Mouse (Mus musculus) kidney, adult 2 months (tissue): ENCODE measurements at regions not wholly inside any gene's neighbourhood (a gene's known extent, or its start where the extent isn't known, plus 50 kb on each side); places are given as distances from the start of the nearest gene placed in this dataset.

ENCODE experiments used
- DNase-seq: peaks from one replicate; pipeline ENCODE4 v3.0.0; 2021
- H3K27ac ChIP-seq: fragments of 200-500 bp; 2 replicates; pipeline ENCODE4 v1.5.1; 2012; ENCODE audit warnings: low read depth, low read length, control low read depth, inconsistent platforms; ENCODE audit not compliant: insufficient read depth
- H3K27me3 ChIP-seq: fragments of 200-500 bp; replicated peaks from 2 replicates; pipeline ENCODE4 v1.6.1; 2012; ENCODE audit warnings: mild to moderate bottlenecking, moderate library complexity, low read length, inconsistent platforms; ENCODE audit not compliant: control insufficient read depth, insufficient read depth
- H3K36me3 ChIP-seq: fragments of 200-500 bp; 2 replicates; pipeline ENCODE4 v1.6.1; 2012; ENCODE audit warnings: mild to moderate bottlenecking, moderate library complexity, low read length, inconsistent platforms; ENCODE audit not compliant: control insufficient read depth, insufficient read depth
- H3K4me1 ChIP-seq: fragments of 200-500 bp; 2 replicates; pipeline ENCODE4 v1.6.1; 2011; ENCODE audit warnings: low read length; ENCODE audit not compliant: control insufficient read depth, insufficient read depth
- H3K4me3 ChIP-seq: fragments of 200-500 bp; 2 replicates; pipeline ENCODE4 v1.5.1; 2011; ENCODE audit warnings: mild to moderate bottlenecking, low read depth, low read length, control low read depth; ENCODE audit not compliant: insufficient read depth
- CTCF ChIP-seq: fragments of 200-500 bp; conservative IDR thresholded peaks from 2 replicates; pipeline ENCODE4 v1.5.1; 2011; ENCODE audit warnings: low read depth, mild to moderate bottlenecking, control low read depth, low read length, moderate library complexity, mixed read lengths; ENCODE audit not compliant: insufficient read depth, insufficient read length
- POLR2A ChIP-seq: fragments of 200-500 bp; IDR thresholded peaks from one replicate; pipeline ENCODE4 v1.6.1; 2011; ENCODE audit warnings: low read depth, low read length, control low read depth
- WGBS: fragments of 180-500 bp; shearing (Covaris S2); methylation state at CpG from one replicate; pipeline ENCODE4 v1.1.7; 2018; 5-methylcytosine and 5-hydroxymethylcytosine counted together

DNA sequence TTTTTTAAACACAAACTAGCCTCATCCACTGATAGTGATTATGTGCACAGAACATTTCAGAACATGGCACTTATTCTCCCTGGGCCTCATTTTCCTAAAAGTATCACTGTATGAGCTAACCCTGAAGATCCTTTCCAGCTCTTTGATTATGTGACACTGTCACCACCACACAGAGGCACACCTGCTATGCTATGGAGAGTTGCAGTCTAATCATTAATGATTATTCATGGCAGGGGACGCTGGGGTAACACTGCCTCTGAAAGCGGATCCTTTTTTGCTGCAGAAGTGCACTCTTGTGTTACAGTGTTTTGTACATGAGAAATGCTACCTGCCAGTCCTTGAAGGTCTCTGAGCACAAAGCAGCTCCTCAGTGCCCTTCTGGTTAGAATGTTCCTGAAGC, 615.3 kb upstream of the Fbxo33 start:
- DNase-seq, result no peak
- Histone ChIP-seq H3K27me3 (no peaks in the 10 kb centered on the region), H3K27ac (no peak overlapping the region), H3K4me1 (no peaks in the 10 kb centered on the region), H3K36me3 (no peaks in the 10 kb centered on the region), H3K4me3 (no peak overlapping the region)
- no peak for TF ChIP-seq POLR2A
- no peak for TF ChIP-seq CTCF
- 32% methylated on average over 2 of the region's 2 CpGs for WGBS

DNA sequence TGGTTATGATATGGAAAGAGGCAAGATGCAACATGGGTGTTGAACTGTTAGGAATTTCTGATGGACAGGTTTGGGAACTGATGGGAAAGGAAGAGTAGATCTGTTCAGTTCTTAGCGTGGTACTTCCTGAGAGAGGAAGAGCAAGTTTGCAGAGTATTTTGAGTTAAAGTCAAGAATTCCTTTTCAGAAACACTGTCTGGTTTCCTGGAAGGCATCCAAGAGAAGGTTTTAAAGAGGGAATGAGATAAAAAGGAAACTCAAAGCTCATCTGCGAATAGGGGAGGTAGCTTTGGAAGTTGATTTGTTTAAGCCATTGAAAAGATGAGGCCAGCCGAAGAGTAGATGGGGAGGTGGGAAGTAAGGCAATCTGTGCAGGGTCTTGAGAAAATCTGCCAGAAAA, 603.4 kb upstream of the Fbxo33 start:
- 77% methylated on average over 3 of the region's 3 CpGs for WGBS
- no peak for DNase-seq
- no peaks in the 10 kb centered on the region for H3K4me1 ChIP-seq
- no peaks in the 10 kb centered on the region for H3K36me3 ChIP-seq
- no peaks in the 10 kb centered on the region for H3K27me3 ChIP-seq
- H3K4me3 ChIP-seq, result no peak overlapping the region
- H3K27ac ChIP-seq, result no peak overlapping the region
- TF ChIP-seq POLR2A (no peak), CTCF (no peak)

DNA sequence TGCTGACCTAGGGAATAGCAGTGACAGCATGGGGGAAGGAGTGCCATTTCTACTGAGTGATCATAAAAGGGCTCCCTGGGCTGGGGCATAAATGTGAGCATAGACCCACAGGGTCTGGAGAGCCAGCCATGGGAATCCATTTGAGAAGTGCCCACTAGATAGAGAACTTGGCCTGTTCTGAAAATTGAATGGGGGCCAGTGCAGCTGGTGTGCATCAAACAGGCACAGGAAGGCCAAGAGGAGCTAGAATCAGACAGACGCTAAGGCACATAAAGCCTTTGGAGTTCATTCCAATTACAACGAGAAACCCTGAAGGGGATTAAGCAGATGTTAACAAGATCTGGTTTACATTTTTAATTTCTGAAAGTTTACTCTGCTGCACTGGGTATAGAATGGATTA, 602.9 kb upstream of the Fbxo33 start:
- Histone ChIP-seq H3K27me3 (no peaks in the 10 kb centered on the region), H3K36me3 (no peaks in the 10 kb centered on the region), H3K27ac (no peak overlapping the region), H3K4me1 (no peaks in the 10 kb centered on the region), H3K4me3 (no peak overlapping the region)
- no peak for DNase-seq
- TF ChIP-seq POLR2A, result no peak
- no peak for TF ChIP-seq CTCF
- 61% methylated on average over 2 of the region's 2 CpGs for WGBS

DNA sequence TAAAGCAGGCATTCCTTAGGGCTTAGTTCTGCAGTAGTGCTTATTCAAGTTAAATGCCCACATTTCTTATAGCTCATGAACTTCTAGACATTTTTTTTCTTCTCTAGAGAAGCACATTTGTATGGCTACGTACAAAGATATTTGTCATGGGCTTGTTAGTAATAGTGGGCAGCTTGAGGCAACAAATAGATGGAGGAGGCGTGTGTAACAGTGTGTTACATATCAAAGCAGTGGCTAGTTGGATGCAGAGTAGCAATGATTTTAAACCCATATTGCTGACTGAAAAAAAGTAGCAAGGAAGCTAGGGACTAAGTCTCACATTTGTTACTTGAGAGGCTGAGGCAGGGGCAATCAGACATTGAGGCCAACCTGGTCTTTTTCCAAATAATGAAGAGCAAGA, 602.2 kb upstream of the Fbxo33 start:
- H3K27ac ChIP-seq, result no peak overlapping the region
- DNase-seq, result no peak
- no peaks in the 10 kb centered on the region for H3K4me1 ChIP-seq
- no peak overlapping the region for H3K4me3 ChIP-seq
- WGBS, result 74% methylated on average over 2 of the region's 2 CpGs
- H3K27me3 ChIP-seq, result no peaks in the 10 kb centered on the region
- H3K36me3 ChIP-seq, result no peaks in the 10 kb centered on the region
- TF ChIP-seq CTCF (no peak), POLR2A (no peak)

DNA sequence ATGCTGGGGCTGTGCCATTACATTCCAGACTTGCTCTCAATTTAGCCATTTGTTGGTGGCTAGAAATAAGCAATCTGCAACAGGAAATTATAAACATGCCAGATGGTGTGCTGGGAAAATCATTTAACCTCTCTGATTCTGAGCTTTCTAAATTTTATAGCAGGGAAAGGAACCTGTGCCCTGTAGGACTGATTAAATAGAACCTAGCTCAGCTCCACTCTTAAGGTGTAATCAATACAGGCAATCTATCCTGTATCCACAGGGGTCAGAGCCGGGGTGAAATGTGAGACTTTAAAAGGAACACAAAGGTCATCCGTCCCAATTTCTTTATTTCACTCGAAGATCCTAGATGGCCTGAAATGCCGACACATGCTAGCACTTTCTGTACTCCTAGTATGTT, 596.4 kb upstream of the Fbxo33 start:
- WGBS, result 30% methylated on average over 4 of the region's 4 CpGs
- H3K4me1 ChIP-seq, result no peaks in the 10 kb centered on the region
- no peak overlapping the region for H3K27ac ChIP-seq
- DNase-seq, result no peak
- H3K36me3 ChIP-seq, result no peaks in the 10 kb centered on the region
- H3K4me3 ChIP-seq, result no peak overlapping the region
- TF ChIP-seq CTCF, result no peak
- TF ChIP-seq POLR2A, result no peak
- no peaks in the 10 kb centered on the region for H3K27me3 ChIP-seq

DNA sequence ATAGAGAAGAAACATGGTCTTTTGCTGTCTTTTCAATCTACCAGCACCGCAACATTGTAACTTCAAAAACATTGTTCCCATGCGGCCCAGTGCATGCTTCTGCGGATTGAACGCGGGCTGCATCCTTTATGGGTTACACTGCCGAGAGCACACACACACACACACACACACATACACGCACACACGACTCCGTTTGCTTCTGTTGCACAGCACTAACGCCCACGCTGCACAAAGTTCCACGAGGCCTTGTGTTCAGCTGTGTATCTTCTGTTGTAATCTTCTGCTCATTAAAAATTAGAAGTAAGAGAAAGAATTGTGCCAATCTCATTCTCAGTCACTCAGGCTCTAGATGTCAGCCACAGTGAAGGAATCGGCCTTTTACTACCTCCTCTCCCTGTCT, 594.8 kb upstream of the Fbxo33 start:
- Histone ChIP-seq H3K27me3 (no peaks in the 10 kb centered on the region), H3K36me3 (no peaks in the 10 kb centered on the region), H3K27ac (no peak overlapping the region), H3K4me3 (no peak overlapping the region), H3K4me1 (no peaks in the 10 kb centered on the region)
- WGBS, result 88% methylated on average over 13 of the region's 13 CpGs
- DNase-seq, result no peak
- TF ChIP-seq POLR2A (no peak), CTCF (no peak)

DNA sequence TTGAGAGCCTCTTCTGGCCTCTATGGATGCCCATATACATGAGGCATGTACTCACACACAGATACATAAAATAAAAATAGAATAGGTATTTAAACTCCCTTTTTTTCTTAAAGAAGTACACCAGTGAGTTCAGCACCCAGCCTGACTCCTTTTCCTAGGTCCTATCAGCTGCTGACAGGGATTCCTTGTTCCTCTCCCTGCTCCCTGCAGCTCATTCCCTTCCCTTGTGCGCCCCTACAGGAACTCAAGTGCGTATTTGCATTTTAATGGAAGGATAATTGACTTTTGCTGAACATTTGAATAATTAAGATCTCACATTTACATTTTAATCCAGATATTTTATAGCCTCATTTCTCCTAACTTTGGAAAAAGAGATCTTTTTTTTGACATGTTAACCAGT, 589.7 kb upstream of the Fbxo33 start:
- H3K27me3 ChIP-seq, result no peaks in the 10 kb centered on the region
- H3K4me1 ChIP-seq, result no peaks in the 10 kb centered on the region
- whole genome bisulfite sequencing, result 40% methylated on average over 2 of the region's 2 CpGs
- no peak overlapping the region for H3K4me3 ChIP-seq
- DNase-seq, result no peak
- no peaks in the 10 kb centered on the region for H3K36me3 ChIP-seq
- no peak overlapping the region for H3K27ac ChIP-seq
- no peak for TF ChIP-seq CTCF
- TF ChIP-seq POLR2A, result no peak

DNA sequence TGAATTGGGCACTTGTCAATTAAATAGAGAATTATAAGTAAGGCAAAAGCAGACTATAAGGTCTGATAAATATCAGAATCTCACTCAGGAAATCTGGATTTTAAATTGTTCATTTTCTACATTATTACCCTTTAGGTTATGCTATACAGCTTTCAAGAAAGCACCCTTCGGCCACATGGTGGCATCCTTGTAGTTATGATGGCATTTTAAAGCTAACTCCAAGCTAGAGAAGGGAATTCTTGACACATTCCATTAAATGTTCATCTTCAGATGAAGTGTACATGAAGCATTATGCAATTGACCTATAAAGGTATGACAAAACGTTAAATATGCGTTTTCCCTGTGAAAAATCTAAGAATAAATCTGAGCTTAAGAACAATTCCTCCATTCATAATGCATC, 578.5 kb upstream of the Fbxo33 start:
- no peak overlapping the region for H3K4me3 ChIP-seq
- no peaks in the 10 kb centered on the region for H3K27me3 ChIP-seq
- H3K27ac ChIP-seq, result no peak overlapping the region
- H3K4me1 ChIP-seq, result no peaks in the 10 kb centered on the region
- no peak for TF ChIP-seq POLR2A
- no peaks in the 10 kb centered on the region for H3K36me3 ChIP-seq
- 39% methylated on average over 3 of the region's 3 CpGs for WGBS
- DNase-seq, result no peak
